21 mouse cellular contexts compared by ENCODE assay signal in the genomic region with DNA sequence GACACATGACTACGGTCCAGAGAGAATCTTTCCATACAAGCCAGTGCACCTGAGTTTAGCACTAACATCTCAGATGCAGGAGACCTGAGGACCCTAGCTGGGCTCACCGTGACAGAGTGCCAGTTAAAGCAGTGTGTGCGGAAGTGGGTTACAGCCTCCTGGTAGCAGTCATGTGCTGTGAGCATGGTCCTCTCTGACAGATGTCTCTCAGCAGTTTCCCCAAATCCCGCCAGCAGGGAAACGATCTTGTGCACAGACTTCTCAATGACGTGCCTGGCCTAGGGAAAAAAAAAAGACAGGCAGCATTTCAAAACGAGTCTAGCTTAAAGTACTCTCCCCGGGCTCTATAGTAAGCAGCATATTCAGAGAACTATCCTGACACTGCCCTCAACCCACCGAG. TPM values are rescaled to one million over a fixed set of nuclear protein-coding genes. Genes with fewer than 3 reads are reported as not detected.
DNase-seq lines count a peak whose midpoint lies in the region; ATAC-seq and TF ChIP-seq lines count a peak whose summit lies in the region.
"Had no signal": no experiment of that assay in that cellular context is flagged by ENCODE, and none has a peak within 500 bp of the region (broad histone marks: within the 10 kb centered on the region; RNA-seq: fewer than 3 reads in every experiment).

No protein-coding gene starts in this region.

- WGBS in cerebellum, adult 2 months, result 22% methylated on average over 9 of the region's 9 CpGs
- WGBS in neural tube, embryonic 15.5 days, result 61% methylated on average over 9 of the region's 9 CpGs

- H3K4me2 ChIP-seq in neural tube, embryonic 15.5 days, result no peak overlapping the region
- H3K4me2 ChIP-seq: embryonic facial prominence, embryonic 13.5 days; forebrain, embryonic 13.5 days; hindbrain, embryonic 15.5 days had no signal

- H3K9ac ChIP-seq in neural tube, embryonic 15.5 days (replicated peaks), result no peak overlapping the region
- H3K9ac ChIP-seq: embryonic facial prominence, embryonic 13.5 days; forebrain, embryonic 13.5 days; forebrain, postnatal 0 days; hindbrain, embryonic 15.5 days had no signal

- peaks cover 5% of the 10 kb centered on the region; the same call in 1 of the 2 replicates for H3K4me1 ChIP-seq in cerebellum, adult 2 months (ENCODE audit: control insufficient read depth, insufficient read depth, low read length)
- H3K4me1 ChIP-seq in neural tube, embryonic 15.5 days, result no peaks in the 10 kb centered on the region
- H3K4me1 ChIP-seq: forebrain, embryonic 13.5 days; hindbrain, embryonic 15.5 days had no signal

- H3K27me3 ChIP-seq in cerebellum, adult 2 months (ENCODE audit: control insufficient read depth, insufficient read depth, low read length), result no peaks in the 10 kb centered on the region
- H3K27me3 ChIP-seq in neural tube, embryonic 15.5 days (replicated peaks), result no peaks in the 10 kb centered on the region
- H3K27me3 ChIP-seq: CH12.LX; embryonic facial prominence, embryonic 13.5 days; forebrain, embryonic 13.5 days; hindbrain, embryonic 15.5 days; Patski had no signal

- no peak overlapping the region for H3K27ac ChIP-seq in cerebellum, adult 2 months (ENCODE audit: insufficient read depth, low read length)
- no peak overlapping the region for H3K27ac ChIP-seq in neural tube, embryonic 15.5 days (replicated peaks)
- H3K27ac ChIP-seq: embryonic facial prominence, embryonic 13.5 days; forebrain, embryonic 13.5 days; hindbrain, embryonic 15.5 days had no signal

- no peak for TF ChIP-seq POLR2A in cerebellum, adult 2 months (IDR thresholded peaks at IDR 0.05; ENCODE audit: borderline replicate concordance, insufficient read depth, low read length)

- H3K36me3 ChIP-seq in neural tube, embryonic 15.5 days, result peaks cover 58% of the 10 kb centered on the region

- H3K9me3 ChIP-seq in neural tube, embryonic 15.5 days (replicated peaks), result no peaks in the 10 kb centered on the region
- H3K9me3 ChIP-seq: embryonic facial prominence, embryonic 13.5 days; forebrain, embryonic 13.5 days; heart, embryonic 10.5 days; hindbrain, embryonic 15.5 days had no signal

- DNase-seq in cerebellum, postnatal 36 days, result peak; percentile 25 to 27
- DNase-seq in cerebellum, adult 2 months, result no peak
- DNase-seq in layer of hippocampus, adult 9-11 months, result peak; percentile 75
- DNase-seq in layer of hippocampus, postnatal 36 days, result no peak
- DNase-seq in brain, adult 2 months (ENCODE audit: low read depth, low spot score), result peak; percentile 40
- DNase-seq: adrenal gland, postnatal 25 days; cerebellum, adult 11 months; cerebellum, adult 9-11 months; forebrain, postnatal 0 days; gastrocnemius, postnatal 25 days; heart, adult 18-20 months had no signal

- ATAC-seq in granulocyte monocyte progenitor cell, adult 5-6 weeks (replicated peaks; ENCODE audit: poor library complexity, severe bottlenecking), result 0 out of 2 replicates have a peak, but pooled peaks have one; percentile 17
- ATAC-seq in neural tube, embryonic 15.5 days (ENCODE audit: low FRiP score), result no peak
- ATAC-seq: activated CD4-positive, CD25-positive, alpha-beta regulatory T cell, adult 4 months; forebrain, embryonic 13.5 days; intestine, embryonic 16.5 days; Patski had no signal

- no peak overlapping the region for H3K4me3 ChIP-seq in cerebellum, adult 2 months (replicated peaks; ENCODE audit: insufficient read depth, low read depth, low read length)
- no peak overlapping the region for H3K4me3 ChIP-seq in neural tube, embryonic 15.5 days (replicated peaks)
- H3K4me3 ChIP-seq: embryonic facial prominence, embryonic 13.5 days; forebrain, embryonic 13.5 days; heart, embryonic 10.5 days; hindbrain, embryonic 15.5 days had no signal

- no peak for TF ChIP-seq CTCF in cerebellum, adult 2 months (IDR thresholded peaks at IDR 0.05; ENCODE audit: borderline replicate concordance, insufficient read depth, low read depth, low read length)

RNA-seq across cellular contexts. Expression of gene Lgmn, which starts 44.1 kb away (rescaled TPM):
- polyA plus RNA-seq in cerebellum, adult 2 months (2012; rRNA removed), result 139 and 150 TPM in 2 replicates
- 10 to 100 TPM; 83.0 to 84.8 TPM for total RNA-seq in layer of hippocampus, postnatal 36 days (2021)
- total RNA-seq in granulocyte monocyte progenitor cell, adult 5-6 weeks (2014; fragmentation: Nextera tagmentation), result 0.47 and 0.58 TPM in 2 replicates
- total RNA-seq in granulocyte monocyte progenitor cell, adult 5-6 weeks (2017), result 1.2 and 1.7 TPM in 2 replicates
- polyA plus RNA-seq in neural tube, embryonic 15.5 days (2015; fragmentation: Nextera tagmentation; extraction: Ambion mirVana), result 117 and 123 TPM in 2 replicates

Comparison
In these comparisons a context has a peak if more than half of its experiments do, and no peak if none do; other contexts are left out.
1. DNase-seq: peak in cerebellum, postnatal 36 days (2 of 2), layer of hippocampus, adult 9-11 months (single experiment) and brain, adult 2 months (single experiment); none in cerebellum, adult 2 months (0 of 2) and layer of hippocampus, postnatal 36 days (0 of 2).
2. RNA of gene Lgmn, which starts 44.1 kb away (total RNA-seq): 83.0 to 84.8 TPM in layer of hippocampus, postnatal 36 days; 0.47 to 1.7 TPM in granulocyte monocyte progenitor cell, adult 5-6 weeks; every median in the first group is over 10 times any median in the second.